Mouse (Mus musculus) forebrain, embryonic 13.5 days (tissue): Measurements from ENCODE around the gene Krtap1-5. TPM values are rescaled to one million over a fixed set of nuclear protein-coding genes. Genes with fewer than 3 reads are reported as not detected.

Experiments used
- ATAC-seq: fragments of 200-750 bp; cut with Nextera tagmentation; 2 replicates; pipeline ENCODE4 v1.8.0; 2017
- H3K27ac ChIP-seq: fragments of 300-500 bp; sonication (generic); 2 replicates; pipeline ENCODE4 v1.5.1; 2015; ENCODE audit warnings: inconsistent platforms, mild to moderate bottlenecking, moderate library complexity
- H3K27me3 ChIP-seq: fragments of 300-500 bp; sonication (generic); 2 replicates; pipeline ENCODE4 v1.6.1; 2015; ENCODE audit warnings: mild to moderate bottlenecking, inconsistent platforms
- H3K36me3 ChIP-seq: fragments of 300-500 bp; sonication (generic); 2 replicates; pipeline ENCODE4 v1.6.1; 2015; ENCODE audit warnings: mild to moderate bottlenecking, inconsistent platforms; ENCODE audit not compliant: poor library complexity, severe bottlenecking
- H3K4me1 ChIP-seq: fragments of 300-500 bp; sonication (generic); 2 replicates; pipeline ENCODE4 v1.6.1; 2015; ENCODE audit warnings: inconsistent platforms
- H3K4me2 ChIP-seq: fragments of 300-500 bp; sonication (generic); 2 replicates; pipeline ENCODE4 v1.6.1; 2015; ENCODE audit warnings: inconsistent platforms, mild to moderate bottlenecking, moderate library complexity
- H3K4me3 ChIP-seq: fragments of 300-500 bp; sonication (generic); 2 replicates; pipeline ENCODE4 v1.5.1; 2015; ENCODE audit warnings: mild to moderate bottlenecking, inconsistent platforms
- H3K9ac ChIP-seq: fragments of 300-500 bp; sonication (generic); 2 replicates; pipeline ENCODE4 v1.6.1; 2015; ENCODE audit warnings: mild to moderate bottlenecking, inconsistent platforms
- H3K9me3 ChIP-seq: fragments of 300-500 bp; sonication (generic); replicated peaks from 2 replicates; pipeline ENCODE4 v1.6.1; 2016; ENCODE audit warnings: inconsistent platforms
- WGBS: fragments of 180-500 bp; shearing (Covaris S2); methylation state at CpG from one replicate; pipeline ENCODE4 v1.1.7; 2015; 5-methylcytosine and 5-hydroxymethylcytosine counted together
- polyA plus RNA-seq: library from polyadenylated mRNA; unstranded; fragments of >200 nt; fragmentation: Nextera tagmentation; extraction: Ambion mirVana; gene quantifications from 2 replicates; pipeline ENCODE4 v1.2.1, GENCODE M21; 2015

Krtap1-5 gene
- polyA plus RNA-seq, 1 experiment from 2014 or later: not detected

DNA sequence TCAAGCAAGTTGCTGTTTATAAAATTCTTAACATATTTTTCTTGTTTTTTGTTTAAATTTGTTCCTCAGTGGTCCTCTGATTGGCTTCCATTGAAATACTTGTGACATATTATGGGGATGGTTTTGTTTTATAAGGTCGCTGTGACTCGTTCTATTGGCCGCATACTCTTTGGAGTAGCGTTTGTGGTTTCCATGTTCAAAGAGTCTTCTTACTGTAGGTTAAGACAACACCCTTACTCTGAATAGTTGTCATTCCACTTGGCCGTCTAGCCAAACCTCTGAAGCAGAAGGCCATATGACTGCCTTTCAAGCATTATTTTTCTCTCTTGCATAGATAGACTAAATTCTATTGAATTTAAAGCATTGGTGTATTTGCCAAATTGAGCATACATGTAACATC is 235 bp upstream of the Krtap1-5 start:
- H3K36me3 ChIP-seq: no peaks in the 10 kb centered on the region
- no peaks in the 10 kb centered on the region for H3K27me3 ChIP-seq
- H3K27ac ChIP-seq: no peak overlapping the region
- H3K4me1 ChIP-seq: no peaks in the 10 kb centered on the region
- H3K9me3 ChIP-seq: no peaks in the 10 kb centered on the region
- no peak overlapping the region for H3K4me2 ChIP-seq
- WGBS: 88% methylated on average over 5 of the region's 5 CpGs
- no peak overlapping the region for H3K4me3 ChIP-seq
- ATAC-seq: no peak
- H3K9ac ChIP-seq: no peak overlapping the region

- Histone ChIP-seq H3K4me1 (no peaks in the 10 kb centered on the region), H3K27me3 (no peaks in the 10 kb centered on the region), H3K9me3 (no peaks in the 10 kb centered on the region), H3K27ac (no peak overlapping the region), H3K4me3 (peak overlapping the region; percentile 21; the same call in 1 of the 2 replicates), H3K36me3 (no peaks in the 10 kb centered on the region), H3K4me2 (peak overlapping the region; percentile 51), H3K9ac (peak overlapping the region; percentile 53)
- 3% methylated on average over 7 of the region's 7 CpGs for WGBS
- ATAC-seq: peak; percentile 83
Observed at GRCm38 (mm10) chr11:99574106-99574505, 6.7 kb downstream of the Krtap1-5 start.

DNA sequence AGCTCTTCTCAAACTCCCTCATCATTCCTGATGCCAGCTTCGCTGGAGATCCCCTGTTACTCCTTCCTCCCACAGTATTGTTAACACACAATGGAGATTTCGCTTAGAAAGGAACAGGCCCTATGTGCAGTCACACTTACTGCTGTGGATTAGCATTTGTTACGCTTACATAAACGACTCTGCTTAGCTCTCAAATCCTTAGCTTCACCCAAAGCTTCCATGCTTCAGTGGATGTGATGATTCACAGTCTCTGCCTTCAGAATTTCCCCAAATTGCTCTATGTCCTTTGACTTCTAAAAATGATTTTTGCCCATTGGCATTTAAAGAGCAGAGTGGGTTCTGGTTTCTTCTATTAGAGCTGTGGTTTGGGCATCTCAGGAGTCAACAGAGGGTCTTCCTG is 7.7 kb downstream of the Krtap1-5 start:
- Histone ChIP-seq H3K36me3 (no peaks in the 10 kb centered on the region), H3K27ac (no peak overlapping the region), H3K9ac (no peak overlapping the region), H3K9me3 (no peaks in the 10 kb centered on the region), H3K4me1 (no peaks in the 10 kb centered on the region), H3K4me3 (no peak overlapping the region), H3K4me2 (no peak overlapping the region), H3K27me3 (no peaks in the 10 kb centered on the region)
- no peak for ATAC-seq
- 23% methylated on average over 4 of the region's 4 CpGs for WGBS

DNA sequence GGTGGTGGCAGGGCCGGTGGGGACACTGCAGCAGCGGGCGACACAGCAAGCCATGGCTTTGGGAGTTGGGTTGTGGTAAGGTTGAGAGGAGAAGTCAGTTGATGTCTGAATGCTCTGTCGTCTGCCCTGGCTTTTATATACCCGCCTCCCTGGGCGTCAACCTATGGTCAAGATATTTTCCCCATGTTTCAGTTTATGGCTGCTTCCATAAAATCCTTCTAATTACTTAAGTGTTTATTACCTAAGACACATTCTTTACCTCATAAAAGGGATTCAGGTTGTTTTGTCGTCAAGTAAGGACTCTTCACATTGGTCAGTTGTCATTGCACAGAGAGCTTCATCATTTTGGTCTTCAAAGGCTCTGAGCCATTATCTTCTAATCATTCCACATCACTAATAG is 14.3 kb downstream of the Krtap1-5 start, which contains the start of gene Krtap3-1:
Gene Krtap3-1, minus strand, starts transcription at position 101 of the 400 bp plus-strand sequence.
- Histone ChIP-seq H3K27ac (no peak within 1 kb of the TSS), H3K4me2 (no peak within 1 kb of the TSS), H3K9me3 (no peaks in the 10 kb centered on the region), H3K4me3 (no peak within 1 kb of the TSS), H3K27me3 (no peaks in the 10 kb centered on the region), H3K4me1 (no peaks in the 10 kb centered on the region), H3K9ac (no peak within 1 kb of the TSS), H3K36me3 (no peaks in the 10 kb centered on the region)
- ATAC-seq: no peak
- WGBS: 94% methylated on average over 7 of the region's 7 CpGs

- no peak for ATAC-seq
- Histone ChIP-seq H3K27ac (no peak overlapping the region), H3K27me3 (no peaks in the 10 kb centered on the region), H3K4me1 (no peaks in the 10 kb centered on the region), H3K4me2 (no peak overlapping the region), H3K9me3 (no peaks in the 10 kb centered on the region), H3K4me3 (no peak overlapping the region), H3K9ac (no peak overlapping the region), H3K36me3 (no peaks in the 10 kb centered on the region)
- 86% methylated on average over 6 of the region's 6 CpGs for WGBS
Observed at GRCm38 (mm10) chr11:99562580-99562979, 18.2 kb downstream of the Krtap1-5 start.

- Histone ChIP-seq H3K4me1 (no peaks in the 10 kb centered on the region), H3K9me3 (no peaks in the 10 kb centered on the region), H3K36me3 (no peaks in the 10 kb centered on the region), H3K27me3 (no peaks in the 10 kb centered on the region), H3K4me3 (no peak within 1 kb of the TSS), H3K9ac (no peak within 1 kb of the TSS), H3K4me2 (no peak within 1 kb of the TSS), H3K27ac (no peak within 1 kb of the TSS)
- WGBS: 91% methylated on average over 9 of the region's 9 CpGs
- no peak for ATAC-seq
Observed at GRCm38 (mm10) chr11:99559366-99559765, 21.4 kb downstream of the Krtap1-5 start, which contains the start of gene Gm11939. TSS of gene Gm11939 (minus strand) at chr11:99559466.

DNA sequence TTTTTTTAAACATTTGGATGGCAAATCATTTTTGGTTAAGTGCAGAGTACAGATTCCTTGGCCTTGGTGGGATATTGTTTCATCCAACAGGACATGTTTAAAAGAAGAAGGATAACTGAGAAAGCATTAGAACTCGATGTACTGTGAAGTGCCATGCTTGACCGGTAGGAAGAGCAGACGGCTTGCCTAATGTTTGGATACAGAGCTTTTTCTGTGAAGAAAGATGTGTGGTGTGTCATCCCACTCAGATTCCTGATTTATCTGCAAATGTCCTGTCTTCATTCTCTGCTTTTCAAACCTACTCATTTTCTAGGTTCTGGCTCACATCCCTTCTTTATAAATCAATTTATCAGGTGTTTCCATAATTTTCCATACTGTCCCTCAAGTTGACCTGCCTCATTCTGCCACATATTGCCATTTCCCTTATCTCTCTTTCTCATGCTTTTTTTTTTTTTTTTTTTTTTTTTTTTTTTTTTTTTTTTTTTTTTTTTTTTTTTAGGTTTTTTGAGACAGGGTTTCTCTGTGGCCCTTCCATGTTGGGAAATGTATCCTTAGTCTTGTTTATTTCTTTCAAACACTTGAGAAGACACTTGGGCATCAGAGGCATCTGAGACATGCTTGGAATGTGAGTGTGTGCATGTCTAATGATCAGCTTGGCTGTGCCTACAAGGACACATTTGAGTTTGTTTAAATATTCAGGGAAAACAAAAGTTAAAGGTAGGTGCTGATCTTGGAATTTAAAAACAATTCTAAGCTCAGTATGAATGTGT is 22.7 kb downstream of the Krtap1-5 start:
- no peak for ATAC-seq
- no peak overlapping the region for H3K9ac ChIP-seq
- no peak overlapping the region for H3K27ac ChIP-seq
- no peaks in the 10 kb centered on the region for H3K9me3 ChIP-seq
- no peaks in the 10 kb centered on the region for H3K36me3 ChIP-seq
- H3K4me1 ChIP-seq: no peaks in the 10 kb centered on the region
- WGBS: 87% methylated on average over 3 of the region's 3 CpGs
- H3K4me2 ChIP-seq: no peak overlapping the region
- no peaks in the 10 kb centered on the region for H3K27me3 ChIP-seq
- H3K4me3 ChIP-seq: no peak overlapping the region

GRCm38 (mm10) chr11:99556753-99557152 is 24.1 kb downstream of the Krtap1-5 start, which contains the start of gene Krtap3-2:
TSS of gene Krtap3-2 (minus strand) at chr11:99556853.
- Histone ChIP-seq H3K9me3 (no peaks in the 10 kb centered on the region), H3K9ac (no peak within 1 kb of the TSS), H3K4me3 (no peak within 1 kb of the TSS), H3K27ac (no peak within 1 kb of the TSS), H3K27me3 (0 out of 2 replicates have a peak, but pooled peaks cover 7% of the 10 kb centered on the region), H3K36me3 (no peaks in the 10 kb centered on the region), H3K4me2 (no peak within 1 kb of the TSS), H3K4me1 (no peaks in the 10 kb centered on the region)
- WGBS: 93% methylated on average over 2 of the region's 2 CpGs
- no peak for ATAC-seq

DNA sequence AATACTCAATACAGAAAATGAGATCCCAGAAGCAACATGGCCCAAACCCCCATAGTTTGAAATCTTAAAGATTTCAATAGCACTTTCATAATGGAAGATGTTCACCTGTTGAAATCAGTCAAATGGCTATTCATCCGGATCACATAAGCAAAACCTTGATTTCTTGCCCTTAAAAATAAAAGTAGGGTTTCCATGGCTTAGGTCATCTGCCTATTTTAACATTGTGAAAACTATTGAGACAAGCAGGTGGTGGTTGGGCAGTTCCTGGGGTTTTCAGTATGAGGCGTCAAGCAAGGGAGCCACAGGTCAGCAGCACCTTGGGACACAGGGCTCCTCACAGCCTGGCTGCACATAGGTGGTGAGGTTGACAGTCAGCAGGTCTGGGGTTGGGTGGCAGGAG is 24.6 kb downstream of the Krtap1-5 start:
- H3K9me3 ChIP-seq: no peaks in the 10 kb centered on the region
- no peaks in the 10 kb centered on the region for H3K4me1 ChIP-seq
- H3K4me2 ChIP-seq: no peak overlapping the region
- H3K36me3 ChIP-seq: no peaks in the 10 kb centered on the region
- 0 out of 2 replicates have a peak, but pooled peaks cover 7% of the 10 kb centered on the region for H3K27me3 ChIP-seq
- WGBS: 89% methylated on average over 2 of the region's 2 CpGs
- H3K4me3 ChIP-seq: no peak overlapping the region
- ATAC-seq: no peak
- no peak overlapping the region for H3K9ac ChIP-seq
- no peak overlapping the region for H3K27ac ChIP-seq

- WGBS: 44% methylated on average over 4 of the region's 4 CpGs
Observed at GRCm38 (mm10) chr11:99550765-99551164, 30.1 kb downstream of the Krtap1-5 start, which contains the start of gene Krtap3-3. TSS of gene Krtap3-3 (minus strand) at chr11:99550865.

DNA sequence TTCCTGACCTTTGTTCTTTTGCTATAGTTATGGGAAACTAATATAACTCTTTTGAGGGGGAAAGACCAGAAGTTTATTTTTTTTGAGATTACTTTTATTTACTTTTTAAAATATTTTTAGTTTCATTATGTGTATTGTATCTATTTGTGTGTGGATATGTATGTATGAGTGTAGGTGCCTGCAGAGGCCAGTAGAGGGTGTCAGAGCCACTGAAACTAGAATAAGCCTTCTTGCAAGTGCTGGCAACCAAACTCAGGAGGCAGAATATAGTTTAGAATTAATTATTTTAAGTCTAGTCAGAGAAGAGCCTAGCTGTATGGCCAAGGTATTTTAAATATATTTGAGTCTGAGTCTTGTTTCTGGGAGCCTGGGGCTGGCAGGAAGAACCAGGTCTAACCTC is 32.9 kb downstream of the Krtap1-5 start:
- no peak overlapping the region for H3K4me2 ChIP-seq
- no peak overlapping the region for H3K4me3 ChIP-seq
- no peak overlapping the region for H3K9ac ChIP-seq
- no peak overlapping the region for H3K27ac ChIP-seq
- no peak for ATAC-seq
- H3K36me3 ChIP-seq: no peaks in the 10 kb centered on the region
- H3K27me3 ChIP-seq: 0 out of 2 replicates have a peak, but pooled peaks cover 7% of the 10 kb centered on the region
- no peaks in the 10 kb centered on the region for H3K9me3 ChIP-seq
- peaks cover 4% of the 10 kb centered on the region; the same call in 1 of the 2 replicates for H3K4me1 ChIP-seq

More at GRCm38 (mm10) chr11:99550765-99551164, 30.1 kb downstream of the Krtap1-5 start, which contains the start of gene Krtap3-3:
- peaks cover 4% of the 10 kb centered on the region; the same call in 1 of the 2 replicates for H3K4me1 ChIP-seq
- no peak within 1 kb of the TSS for H3K4me3 ChIP-seq
- no peaks in the 10 kb centered on the region for H3K36me3 ChIP-seq
- no peak for ATAC-seq
- 0 out of 2 replicates have a peak, but pooled peaks cover 7% of the 10 kb centered on the region for H3K27me3 ChIP-seq
- H3K4me2 ChIP-seq: no peak within 1 kb of the TSS
- no peak within 1 kb of the TSS for H3K27ac ChIP-seq
- H3K9ac ChIP-seq: no peak within 1 kb of the TSS
- H3K9me3 ChIP-seq: no peaks in the 10 kb centered on the region

DNA sequence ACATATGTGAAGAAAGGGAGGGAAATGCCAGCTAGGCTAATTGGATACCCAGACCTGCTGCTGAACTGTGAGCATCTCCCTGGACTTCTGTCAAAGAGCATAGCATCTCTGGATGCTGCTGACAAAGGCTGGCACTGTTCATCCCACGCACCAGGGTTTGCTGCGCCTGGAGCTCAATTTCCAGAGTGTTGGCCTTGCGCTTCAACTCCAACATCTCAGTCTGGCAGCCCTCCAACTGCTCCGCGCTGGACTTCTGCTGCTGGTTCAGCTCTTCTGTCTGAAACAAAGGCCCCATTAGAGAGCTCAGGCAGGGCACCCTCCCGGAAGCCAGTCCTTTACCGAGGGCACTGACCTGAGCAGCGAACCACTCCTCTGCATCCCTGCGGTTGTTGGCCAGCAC is 41.1 kb downstream of the Krtap1-5 start:
- H3K9me3 ChIP-seq: no peaks in the 10 kb centered on the region
- no peaks in the 10 kb centered on the region for H3K36me3 ChIP-seq
- no peak overlapping the region; the same call in 1 of the 2 replicates for H3K27ac ChIP-seq
- peaks cover 7% of the 10 kb centered on the region; the same call in 1 of the 2 replicates for H3K4me1 ChIP-seq
- no peak overlapping the region for H3K9ac ChIP-seq
- H3K4me2 ChIP-seq: no peak overlapping the region
- no peak overlapping the region for H3K4me3 ChIP-seq
- no peaks in the 10 kb centered on the region for H3K27me3 ChIP-seq
- ATAC-seq: no peak
- 53% methylated on average over 9 of the region's 9 CpGs for WGBS
